Mouse (Mus musculus) natural killer cell, adult 2 months (primary cell): ENCODE data around the gene Slitrk6.

Source experiments
- DNase-seq, 2 experiments: peaks; one replicate each; pipeline ENCODE4 v3.0.0; 2022; ENCODE audit warnings: low spot score in 2 of 2

The Slitrk6 gene

DNA sequence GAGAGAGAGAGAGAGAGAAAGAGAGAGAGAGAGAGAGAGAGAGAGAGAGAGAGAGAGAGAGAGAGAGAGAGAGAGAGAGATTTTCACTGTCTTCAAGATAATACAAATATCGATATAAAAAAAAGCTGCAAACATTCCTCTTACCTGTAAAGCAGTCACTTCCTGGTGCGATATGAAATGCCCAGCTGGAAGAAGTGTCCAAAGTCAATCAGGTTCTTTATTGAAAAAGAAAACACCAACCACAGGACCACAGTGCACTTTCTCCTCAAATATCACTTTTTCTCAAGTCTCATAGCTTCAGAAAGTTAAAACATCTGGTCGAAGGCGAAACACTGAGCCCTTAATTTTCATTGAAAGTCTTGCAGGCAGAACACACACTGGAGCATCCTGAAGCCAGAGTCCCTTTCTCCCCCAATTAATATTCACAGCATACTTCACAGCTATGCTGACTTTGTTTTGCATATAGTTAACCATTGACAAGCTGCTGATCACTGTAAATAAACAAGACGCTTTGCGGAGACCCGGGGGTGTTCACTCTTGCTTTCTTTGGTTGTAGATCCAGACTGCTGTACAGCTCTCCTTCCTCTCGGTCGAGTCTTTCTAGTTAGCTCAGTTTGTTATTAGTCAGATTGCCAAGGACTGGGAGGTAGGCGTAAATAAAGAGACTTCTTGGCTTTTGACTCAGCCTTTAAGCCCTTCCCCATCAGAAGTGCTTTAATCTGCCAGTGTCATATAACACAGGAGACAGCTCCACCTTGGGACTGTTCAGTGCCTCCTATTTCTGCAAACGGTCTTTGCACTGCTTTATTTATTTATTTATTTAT, at the start of gene Slitrk6:
Gene Slitrk6 (minus strand): TSS at position 666 of the 824 bp plus-strand sequence.
- no peak for DNase-seq

DNA sequence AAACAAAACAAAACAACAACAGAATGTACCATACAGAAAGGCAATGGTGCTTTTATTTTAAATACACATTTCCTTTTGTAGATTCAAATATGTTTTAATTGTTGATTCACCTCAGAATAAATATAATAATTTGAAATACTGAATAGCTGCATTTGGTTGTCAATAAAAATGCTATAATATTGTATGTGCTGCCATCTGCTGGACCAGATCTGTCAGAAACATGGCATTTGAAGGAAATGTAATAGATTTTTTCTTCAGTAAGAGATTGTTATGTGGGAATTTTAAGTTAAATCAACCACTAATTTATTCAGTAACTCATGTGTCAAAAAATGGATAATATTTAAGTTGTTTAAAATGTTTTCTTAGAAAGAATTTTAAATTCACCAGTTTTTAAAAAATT, 22.6 kb upstream of the Slitrk6 start:
- DNase-seq: no peak

DNA sequence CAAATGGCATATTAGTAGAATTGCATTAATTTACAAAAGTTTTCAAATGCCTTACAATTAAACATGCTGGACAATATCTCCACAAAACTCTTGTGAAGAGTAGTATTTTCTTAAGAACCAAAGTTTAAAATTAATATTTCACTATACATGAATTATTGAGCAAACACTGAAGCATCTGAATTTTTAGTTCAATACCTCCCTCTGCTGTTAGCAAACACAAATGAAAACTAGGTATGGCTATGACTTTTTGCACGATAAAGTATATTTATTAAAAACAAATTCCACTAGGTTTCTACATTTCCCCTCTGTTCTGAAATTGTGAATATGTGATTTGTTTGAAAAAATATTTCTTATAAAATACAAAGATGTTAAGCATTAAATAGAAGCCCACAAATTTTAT, 15.7 kb upstream of the Slitrk6 start:
- DNase-seq: no peak

DNA sequence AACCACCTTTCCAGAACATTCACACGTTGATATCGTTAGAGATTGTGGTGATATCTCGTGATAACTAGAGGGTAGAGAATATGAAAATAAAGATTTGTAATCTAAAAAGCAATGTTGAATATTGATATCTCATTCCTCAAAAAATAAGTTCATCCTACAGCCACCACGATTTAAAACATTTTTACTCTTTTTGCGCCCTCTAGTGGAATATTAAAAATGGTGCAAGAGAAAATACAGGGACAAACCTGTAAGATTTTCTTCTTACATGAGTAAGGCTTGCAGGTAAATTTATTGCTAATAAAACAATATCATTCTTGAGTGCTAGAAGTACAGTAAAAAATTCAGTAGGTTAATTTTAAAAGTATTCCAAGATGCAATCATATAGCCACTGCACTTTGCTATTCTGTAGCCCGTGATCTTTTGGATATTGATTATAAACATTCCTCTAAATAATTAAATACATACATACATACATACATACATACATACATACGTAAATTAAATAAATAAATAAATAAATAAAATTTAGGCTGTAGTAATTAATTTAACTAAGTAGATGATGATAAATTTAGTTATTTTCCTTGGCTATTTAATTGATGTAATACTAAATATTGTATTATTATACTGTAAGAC, 7.8 kb upstream of the Slitrk6 start:
- DNase-seq: no peak

DNA sequence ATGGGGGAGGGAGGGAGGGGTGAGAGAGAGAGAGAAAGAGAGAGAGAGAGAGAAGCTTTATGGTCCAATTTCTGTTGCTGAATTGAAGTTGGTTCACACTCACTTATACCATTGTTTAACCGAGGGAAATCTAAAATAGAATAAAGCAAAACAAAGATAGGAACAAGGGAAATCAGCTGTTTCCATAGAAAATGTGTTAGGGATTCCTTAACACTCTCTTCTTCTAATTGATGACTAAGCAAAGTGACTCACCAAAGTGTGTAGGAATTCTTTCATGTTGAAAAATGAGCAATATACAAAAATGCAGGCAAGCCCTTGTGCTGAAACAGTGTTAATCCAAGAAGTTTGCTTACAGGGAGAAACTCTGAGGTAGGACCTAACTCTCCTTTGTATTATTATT, 6.0 kb upstream of the Slitrk6 start:
- DNase-seq: no peak

DNA sequence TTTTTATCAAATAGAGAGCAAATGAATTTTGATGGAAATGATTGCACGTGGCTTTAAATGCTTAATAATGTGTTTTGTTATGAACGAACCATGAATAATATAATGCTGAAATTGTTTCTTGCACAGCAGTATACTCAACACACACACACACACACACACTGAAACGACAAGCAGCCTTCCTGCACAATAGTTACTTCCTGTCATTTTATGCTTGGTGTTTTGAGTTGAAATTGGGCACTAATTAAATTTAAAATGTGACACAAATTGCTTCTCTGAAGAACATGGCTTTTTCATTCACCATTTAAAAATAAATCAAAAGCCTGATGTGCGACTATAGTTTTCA, 330 bp upstream of the Slitrk6 start:
- DNase-seq: no peak

DNA sequence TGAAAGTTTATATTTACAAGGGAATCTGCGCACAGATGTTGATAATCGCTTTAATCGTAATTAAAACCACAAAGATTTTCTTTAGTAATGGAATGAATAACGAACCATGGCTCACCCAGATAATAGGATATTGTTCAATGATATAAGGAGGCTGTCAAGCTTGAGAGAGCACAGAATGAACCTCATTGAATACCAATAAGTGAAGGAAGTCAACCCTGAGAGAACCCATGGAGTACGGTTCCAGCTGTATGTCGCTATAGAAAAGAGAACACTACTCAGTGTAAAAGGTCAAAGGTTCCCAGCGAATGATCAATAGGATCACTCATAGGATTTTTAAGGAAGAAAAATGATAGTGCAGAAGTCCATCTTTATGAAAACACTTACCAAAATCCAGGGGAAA, 15.1 kb downstream of the Slitrk6 start:
- DNase-seq: no peak

DNA sequence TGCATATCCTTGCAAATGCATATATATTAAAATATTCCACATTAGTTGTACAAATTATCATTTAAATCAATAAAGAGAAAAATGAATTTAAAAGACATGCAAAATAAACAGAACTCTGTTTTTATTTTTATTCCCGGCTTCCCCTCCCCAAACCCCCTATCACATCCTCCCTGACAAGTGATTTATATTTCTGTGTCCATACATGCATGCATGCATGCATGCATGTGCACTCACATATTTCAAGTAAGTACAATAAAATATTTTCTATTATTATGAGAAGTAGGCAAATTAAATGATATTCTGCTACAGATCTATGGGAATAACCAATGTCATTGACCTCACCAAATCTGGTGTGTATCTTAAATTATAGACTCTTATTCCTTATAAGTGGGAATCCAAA, 15.6 kb downstream of the Slitrk6 start:
- DNase-seq: no peak

DNA sequence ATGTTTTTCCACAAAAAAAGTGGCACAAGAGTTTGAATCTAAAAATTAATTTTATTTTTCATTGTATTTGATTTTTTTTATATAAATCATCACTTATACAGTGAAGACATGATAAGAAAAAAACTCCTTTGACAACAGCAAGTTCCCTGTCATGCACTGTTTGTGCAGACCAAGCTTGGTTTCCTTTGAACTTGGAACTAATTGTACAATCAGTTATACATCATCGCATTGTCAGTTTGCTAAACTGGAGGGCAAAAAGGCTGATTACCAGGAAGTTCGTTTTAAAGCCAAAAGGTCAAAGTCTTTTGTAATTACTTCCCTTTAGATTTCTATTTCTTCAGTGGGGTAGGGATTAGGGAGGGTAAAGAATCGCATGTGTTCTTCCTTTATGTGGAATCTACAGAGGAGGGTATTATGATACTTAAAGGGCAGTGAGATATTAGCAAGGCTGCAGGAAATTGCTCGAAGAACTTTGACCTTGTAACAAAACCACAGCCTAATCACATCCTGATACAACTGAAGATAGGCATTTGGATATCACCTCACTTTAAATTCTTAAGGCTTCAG, 26.5 kb downstream of the Slitrk6 start:
- DNase-seq: no peak

DNA sequence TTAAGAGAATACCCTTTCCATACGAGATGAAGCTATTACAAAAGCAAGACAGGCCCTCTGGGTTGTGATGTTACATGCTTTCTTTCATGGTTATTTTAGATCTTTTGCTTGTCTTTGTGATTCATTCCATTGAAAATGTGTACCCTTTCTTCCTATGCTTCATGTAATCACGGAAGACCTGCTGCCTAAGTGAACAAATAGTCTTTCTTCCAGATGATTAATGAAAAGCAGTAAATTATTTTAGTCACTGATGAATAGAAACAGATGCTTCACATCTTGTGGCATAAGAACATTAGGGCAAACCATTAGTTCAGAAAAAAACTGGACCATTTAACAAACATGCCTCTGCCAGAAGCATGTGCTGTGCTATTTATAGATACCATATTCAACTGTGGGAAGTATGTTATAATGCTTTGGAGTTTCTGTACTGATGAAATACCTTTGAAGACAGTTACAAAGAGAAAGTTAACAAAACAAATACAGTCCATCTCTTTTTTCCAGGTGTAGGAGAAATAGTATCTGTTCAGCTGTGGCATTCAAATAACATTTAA, 30.8 kb downstream of the Slitrk6 start:
- DNase-seq: no peak
